Mouse (Mus musculus) hindbrain, embryonic 14.5 days (tissue): ENCODE measurements around the gene Zfp941. TPM values are rescaled to one million over a fixed set of nuclear protein-coding genes. Genes with fewer than 3 reads are reported as not detected.

Experiments
- ATAC-seq: fragments of 200-750 bp; cut with Nextera tagmentation; 2 replicates; pipeline ENCODE4 v1.8.0; 2017; ENCODE audit warnings: moderate number of reproducible peaks, mild to moderate bottlenecking, moderate TSS enrichment, moderate library complexity; ENCODE audit not compliant: low FRiP score
- DNase-seq: peaks from one replicate; pipeline ENCODE4 v3.0.0-alpha.2; 2015; ENCODE audit warnings: low spot score
- H3K27ac ChIP-seq: fragments of 300-500 bp; sonication (generic); 2 replicates; pipeline ENCODE4 v1.5.1; 2014; ENCODE audit warnings: mild to moderate bottlenecking, moderate library complexity
- H3K27me3 ChIP-seq: fragments of 300-500 bp; sonication (generic); 2 replicates; pipeline ENCODE4 v1.6.1; 2014; ENCODE audit warnings: mild to moderate bottlenecking, low read length, mixed read lengths; ENCODE audit not compliant: control insufficient read depth, insufficient read depth
- H3K36me3 ChIP-seq: fragments of 300-500 bp; sonication (generic); replicated peaks from 2 replicates; pipeline ENCODE4 v1.6.1; 2014; ENCODE audit not compliant: control insufficient read depth, insufficient read depth
- H3K4me1 ChIP-seq: fragments of 300-500 bp; sonication (generic); replicated peaks from 2 replicates; pipeline ENCODE4 v1.6.1; 2014; ENCODE audit warnings: antibody characterized with exemption, low read length, mixed read lengths; ENCODE audit not compliant: control insufficient read depth, insufficient read depth
- H3K4me2 ChIP-seq: fragments of 300-500 bp; sonication (generic); replicated peaks from 2 replicates; pipeline ENCODE4 v1.6.1; 2014; ENCODE audit warnings: mild to moderate bottlenecking, moderate library complexity
- H3K4me3 ChIP-seq: fragments of 300-500 bp; sonication (generic); replicated peaks from 2 replicates; pipeline ENCODE4 v1.5.1; 2014; ENCODE audit warnings: mild to moderate bottlenecking, low read length
- H3K9ac ChIP-seq: fragments of 300-500 bp; sonication (generic); 2 replicates; pipeline ENCODE4 v1.6.1; 2014
- H3K9me3 ChIP-seq: fragments of 300-500 bp; sonication (generic); 2 replicates; pipeline ENCODE4 v1.6.1; 2016; ENCODE audit warnings: low read length; ENCODE audit not compliant: control insufficient read depth
- WGBS: fragments of 180-500 bp; shearing (Covaris S2); extraction: QIAGEN DNeasy Blood & Tissue Kit; methylation state at CpG from one replicate; pipeline ENCODE4 v1.1.7; 2014; 5-methylcytosine and 5-hydroxymethylcytosine counted together
- polyA plus RNA-seq: library from polyadenylated mRNA; unstranded; fragments of >200 nt; fragmentation: Nextera tagmentation; extraction: Ambion mirVana; gene quantifications from 2 replicates; pipeline ENCODE4 v1.2.1, GENCODE M21; 2014

The Zfp941 gene
- polyA plus RNA-seq, 1 experiment from 2014 or later = 33.7 TPM

- no peak overlapping the region for H3K4me2 ChIP-seq
- H3K27me3 ChIP-seq = peaks cover 11% of the 10 kb centered on the region; the same call in 1 of the 2 replicates
- no peak overlapping the region for H3K4me3 ChIP-seq
- no peaks in the 10 kb centered on the region for H3K4me1 ChIP-seq
- no peak overlapping the region for H3K27ac ChIP-seq
- H3K9ac ChIP-seq = no peak overlapping the region
- H3K9me3 ChIP-seq = no peaks in the 10 kb centered on the region
- DNase-seq (no peak), ATAC-seq (no peak)
- no peaks in the 10 kb centered on the region for H3K36me3 ChIP-seq
- 80% methylated on average over 7 of the region's 7 CpGs for WGBS
These were observed 21.8 kb upstream of the Zfp941 start for GRCm38 (mm10) chr7:140843806-140844205.

- Histone ChIP-seq H3K36me3 (no peaks in the 10 kb centered on the region), H3K4me2 (no peak overlapping the region), H3K9me3 (no peaks in the 10 kb centered on the region), H3K4me3 (no peak overlapping the region), H3K4me1 (no peaks in the 10 kb centered on the region), H3K9ac (no peak overlapping the region), H3K27ac (no peak overlapping the region), H3K27me3 (peaks cover 11% of the 10 kb centered on the region; the same call in 1 of the 2 replicates)
- ATAC-seq = no peak
- WGBS = 42% methylated on average over 19 of the region's 19 CpGs
- DNase-seq = no peak
These were observed 19.1 kb upstream of the Zfp941 start for GRCm38 (mm10) chr7:140840750-140841735.

GRCm38 (mm10) chr7:140839556-140839955 lies 17.6 kb upstream of the Zfp941 start:
- 67% methylated on average over 5 of the region's 5 CpGs for whole genome bisulfite sequencing
- ATAC-seq (no peak), DNase-seq (no peak)

GRCm38 (mm10) chr7:140836243-140837115 lies 14.5 kb upstream of the Zfp941 start:
- H3K4me3 ChIP-seq = no peak overlapping the region
- H3K9ac ChIP-seq = no peak overlapping the region
- H3K4me2 ChIP-seq = no peak overlapping the region
- H3K9me3 ChIP-seq = no peaks in the 10 kb centered on the region
- H3K27me3 ChIP-seq = peaks cover 9% of the 10 kb centered on the region; the same call in 1 of the 2 replicates
- H3K4me1 ChIP-seq = no peaks in the 10 kb centered on the region
- DNase-seq = no peak
- no peak overlapping the region for H3K27ac ChIP-seq
- H3K36me3 ChIP-seq = no peaks in the 10 kb centered on the region
- ATAC-seq = no peak
- WGBS = 89% methylated on average over 9 of the region's 9 CpGs

More at GRCm38 (mm10) chr7:140839556-140839955, 17.6 kb upstream of the Zfp941 start:
- Histone ChIP-seq H3K36me3 (no peaks in the 10 kb centered on the region), H3K9me3 (no peaks in the 10 kb centered on the region), H3K4me2 (no peak overlapping the region), H3K4me3 (no peak overlapping the region), H3K9ac (no peak overlapping the region), H3K27me3 (peaks cover 11% of the 10 kb centered on the region; the same call in 1 of the 2 replicates), H3K4me1 (no peaks in the 10 kb centered on the region), H3K27ac (no peak overlapping the region)

- H3K36me3 ChIP-seq = no peaks in the 10 kb centered on the region
- no peak overlapping the region for H3K27ac ChIP-seq
- no peak overlapping the region for H3K4me3 ChIP-seq
- no peak overlapping the region for H3K4me2 ChIP-seq
- ATAC-seq (no peak), DNase-seq (no peak)
- H3K9ac ChIP-seq = no peak overlapping the region
- H3K9me3 ChIP-seq = no peaks in the 10 kb centered on the region
- H3K4me1 ChIP-seq = no peaks in the 10 kb centered on the region
- H3K27me3 ChIP-seq = 0 out of 2 replicates have a peak, but pooled peaks cover 1% of the 10 kb centered on the region
- 83% methylated on average over 2 of the region's 2 CpGs for WGBS
These were observed 13.7 kb upstream of the Zfp941 start for GRCm38 (mm10) chr7:140835758-140836087.

GRCm38 (mm10) chr7:140834968-140835757 lies 13.2 kb upstream of the Zfp941 start, which contains the start of gene Urah:
Gene Urah (plus strand): TSS chr7:140835018.
- no peaks in the 10 kb centered on the region for H3K9me3 ChIP-seq
- no peak within 1 kb of the TSS for H3K9ac ChIP-seq
- DNase-seq = no peak
- ATAC-seq = no peak
- 58% methylated on average over 20 of the region's 20 CpGs for WGBS
- H3K4me2 ChIP-seq = no peak within 1 kb of the TSS
- H3K27ac ChIP-seq = no peak within 1 kb of the TSS
- no peaks in the 10 kb centered on the region for H3K4me1 ChIP-seq
- H3K4me3 ChIP-seq = no peak within 1 kb of the TSS
- no peaks in the 10 kb centered on the region for H3K27me3 ChIP-seq
- no peaks in the 10 kb centered on the region for H3K36me3 ChIP-seq

- WGBS = 81% methylated on average over 4 of the region's 4 CpGs
- no peak for ATAC-seq
These were observed 11.4 kb upstream of the Zfp941 start for GRCm38 (mm10) chr7:140833341-140833740.

GRCm38 (mm10) chr7:140831447-140831846 lies 9.5 kb upstream of the Zfp941 start:
- Histone ChIP-seq H3K27me3 (no peaks in the 10 kb centered on the region), H3K36me3 (no peaks in the 10 kb centered on the region), H3K4me3 (no peak overlapping the region), H3K9ac (no peak overlapping the region), H3K9me3 (no peaks in the 10 kb centered on the region), H3K4me2 (no peak overlapping the region), H3K4me1 (no peaks in the 10 kb centered on the region), H3K27ac (no peak overlapping the region)
- 64% methylated on average over 6 of the region's 6 CpGs for WGBS
- DNase-seq (no peak), ATAC-seq (no peak)

More at GRCm38 (mm10) chr7:140833341-140833740, 11.4 kb upstream of the Zfp941 start:
- H3K4me1 ChIP-seq = no peaks in the 10 kb centered on the region
- no peak for DNase-seq
- H3K4me2 ChIP-seq = no peak overlapping the region
- H3K27ac ChIP-seq = no peak overlapping the region
- no peaks in the 10 kb centered on the region for H3K36me3 ChIP-seq
- no peak overlapping the region for H3K4me3 ChIP-seq
- H3K9me3 ChIP-seq = no peaks in the 10 kb centered on the region
- no peaks in the 10 kb centered on the region for H3K27me3 ChIP-seq
- no peak overlapping the region for H3K9ac ChIP-seq
